Mouse (Mus musculus) forebrain, embryonic 14.5 days (tissue): ENCODE measurements around the gene Gstm3. TPM values are rescaled to one million over a fixed set of nuclear protein-coding genes. Genes with fewer than 3 reads are reported as not detected.
"Not testable (repeated sequence)": the region's sequence is repeated elsewhere in the genome, so short reads cannot be mapped to it uniquely, and the experiment has no call there.

Source experiments
- ATAC-seq: fragments of 200-750 bp; cut with Nextera tagmentation; 2 replicates; pipeline ENCODE4 v1.8.0; 2017; ENCODE audit warnings: mild to moderate bottlenecking, moderate library complexity
- DNase-seq: peaks from one replicate; pipeline ENCODE4 v3.0.0-alpha.2; 2015; ENCODE audit warnings: low spot score
- H3K27ac ChIP-seq: fragments of 300-500 bp; sonication (generic); 2 replicates; pipeline ENCODE4 v1.5.1; 2014; ENCODE audit warnings: low read depth, mild to moderate bottlenecking, control low read depth, low read length, moderate library complexity
- H3K27me3 ChIP-seq: fragments of 300-500 bp; sonication (generic); replicated peaks from 2 replicates; pipeline ENCODE4 v1.6.1; 2014; ENCODE audit warnings: low read length, control low read depth, mixed read lengths; ENCODE audit not compliant: control insufficient read depth, insufficient read depth
- H3K36me3 ChIP-seq: fragments of 300-500 bp; sonication (generic); 2 replicates; pipeline ENCODE4 v1.6.1; 2014; ENCODE audit warnings: low read length, control low read depth; ENCODE audit not compliant: control insufficient read depth, insufficient read depth
- H3K4me1 ChIP-seq: fragments of 300-500 bp; sonication (generic); 2 replicates; pipeline ENCODE4 v1.6.1; 2014; ENCODE audit warnings: antibody characterized with exemption, low read length, control low read depth; ENCODE audit not compliant: control insufficient read depth, insufficient read depth
- H3K4me2 ChIP-seq: fragments of 300-500 bp; sonication (generic); 2 replicates; pipeline ENCODE4 v1.6.1; 2014; ENCODE audit warnings: mild to moderate bottlenecking, control low read depth, low read length
- H3K4me3 ChIP-seq: fragments of 300-500 bp; sonication (generic); 2 replicates; pipeline ENCODE4 v1.5.1; 2014; ENCODE audit warnings: low read depth, low read length, control low read depth
- H3K9ac ChIP-seq: fragments of 300-500 bp; sonication (generic); 2 replicates; pipeline ENCODE4 v1.6.1; 2014; ENCODE audit warnings: mild to moderate bottlenecking, low read length, control low read depth, moderate library complexity
- H3K9me3 ChIP-seq: fragments of 300-500 bp; sonication (generic); replicated peaks from 2 replicates; pipeline ENCODE4 v1.6.1; 2016; ENCODE audit warnings: low read length, control low read depth, mixed read lengths; ENCODE audit not compliant: control insufficient read depth
- WGBS: fragments of 180-500 bp; shearing (Covaris S2); extraction: QIAGEN DNeasy Blood & Tissue Kit; methylation state at CpG from one replicate; pipeline ENCODE4 v1.1.7; 2014; 5-methylcytosine and 5-hydroxymethylcytosine counted together
- polyA plus RNA-seq: library from polyadenylated mRNA; unstranded; fragments of >200 nt; fragmentation: Nextera tagmentation; extraction: Ambion mirVana; gene quantifications from 2 replicates; pipeline ENCODE4 v1.2.1, GENCODE M21; 2014

Gstm3 gene
- polyA plus RNA-seq, 1 experiment from 2014 or later = not detected

DNA sequence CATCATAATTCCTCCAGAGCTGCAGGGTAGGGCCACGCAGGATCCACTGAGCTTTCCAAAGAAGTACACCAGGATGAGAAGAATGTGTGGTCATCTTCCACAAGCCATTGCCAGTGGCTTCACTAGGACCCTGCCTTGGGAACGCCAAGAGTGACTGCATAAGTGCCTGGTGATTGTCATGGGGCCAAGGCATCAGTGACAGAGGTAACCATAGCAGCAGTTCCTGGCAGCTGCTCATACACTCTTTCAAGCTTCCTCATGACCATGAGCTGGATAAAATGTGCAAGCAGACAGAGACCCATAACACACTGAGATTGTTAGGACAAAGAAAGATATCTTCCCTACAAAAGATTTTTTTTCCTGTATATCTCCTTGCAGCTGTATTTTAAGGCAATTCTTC, 41.2 kb upstream of the Gstm3 start:
- ATAC-seq (no peak), DNase-seq (peak; percentile 42)
- Histone ChIP-seq H3K9ac (no peak overlapping the region), H3K4me2 (no peak overlapping the region), H3K27me3 (no peaks in the 10 kb centered on the region), H3K4me3 (no peak overlapping the region), H3K36me3 (no peaks in the 10 kb centered on the region), H3K4me1 (0 out of 2 replicates have a peak, but pooled peaks cover 3% of the 10 kb centered on the region), H3K9me3 (no peaks in the 10 kb centered on the region), H3K27ac (no peak overlapping the region)
- WGBS = 72% methylated on average over 2 of the region's 2 CpGs

DNA sequence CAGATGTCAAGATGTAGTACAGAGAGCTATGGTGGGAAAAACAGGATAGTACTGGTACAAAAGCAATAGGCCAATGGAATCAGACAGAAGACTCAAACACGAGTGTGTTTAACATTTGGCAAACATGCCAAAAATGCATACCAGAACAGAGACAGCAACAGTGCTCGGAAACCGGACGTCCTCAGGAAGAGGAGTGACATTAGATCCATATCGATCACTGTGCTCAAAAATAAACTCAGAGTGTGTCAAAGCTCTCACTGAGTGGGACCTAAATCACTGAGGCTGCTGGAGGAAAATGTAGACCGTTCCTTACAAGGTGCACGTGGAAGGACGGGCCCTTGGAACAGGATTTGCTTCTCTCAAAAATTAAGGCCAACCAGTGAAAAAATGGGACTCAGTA, 32.9 kb upstream of the Gstm3 start:
- H3K4me1 ChIP-seq = no peaks in the 10 kb centered on the region
- no peak overlapping the region for H3K4me2 ChIP-seq
- DNase-seq = no peak
- no peaks in the 10 kb centered on the region for H3K9me3 ChIP-seq
- no peak for ATAC-seq
- H3K36me3 ChIP-seq = no peaks in the 10 kb centered on the region
- no peak overlapping the region for H3K27ac ChIP-seq
- WGBS = 83% methylated on average over 8 of the region's 8 CpGs
- no peaks in the 10 kb centered on the region for H3K27me3 ChIP-seq
- H3K4me3 ChIP-seq = no peak overlapping the region
- no peak overlapping the region for H3K9ac ChIP-seq

DNA sequence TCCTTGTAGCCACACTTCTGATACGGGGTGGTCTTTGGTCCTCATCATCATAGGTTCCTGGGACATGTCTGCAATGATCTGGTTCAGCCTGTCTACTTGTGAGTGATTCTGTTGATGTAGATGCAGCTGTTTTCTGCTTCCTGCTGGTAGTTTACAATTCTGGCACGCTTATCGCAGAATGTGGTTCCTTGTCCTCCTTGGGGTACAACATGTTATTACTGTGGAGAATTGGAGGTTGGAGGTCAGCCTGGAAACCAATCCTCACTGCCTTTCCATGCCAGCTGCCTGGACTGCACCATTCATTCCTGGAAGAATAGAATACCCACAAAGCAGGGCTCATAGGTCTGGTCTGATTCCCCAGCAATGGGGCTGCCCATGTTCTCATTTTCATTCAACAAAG, 30.4 kb upstream of the Gstm3 start:
- Histone ChIP-seq H3K4me3 (no peak overlapping the region), H3K27ac (no peak overlapping the region), H3K27me3 (no peaks in the 10 kb centered on the region), H3K9me3 (no peaks in the 10 kb centered on the region), H3K4me2 (no peak overlapping the region), H3K4me1 (no peaks in the 10 kb centered on the region), H3K9ac (no peak overlapping the region), H3K36me3 (no peaks in the 10 kb centered on the region)
- WGBS = 93% methylated on average over 3 of the region's 3 CpGs
- ATAC-seq (no peak), DNase-seq (no peak)

- no peaks in the 10 kb centered on the region for H3K4me1 ChIP-seq
- no peak for ATAC-seq
Measured at GRCm38 (mm10) chr3:107998591-107998990, 29.5 kb upstream of the Gstm3 start.

DNA sequence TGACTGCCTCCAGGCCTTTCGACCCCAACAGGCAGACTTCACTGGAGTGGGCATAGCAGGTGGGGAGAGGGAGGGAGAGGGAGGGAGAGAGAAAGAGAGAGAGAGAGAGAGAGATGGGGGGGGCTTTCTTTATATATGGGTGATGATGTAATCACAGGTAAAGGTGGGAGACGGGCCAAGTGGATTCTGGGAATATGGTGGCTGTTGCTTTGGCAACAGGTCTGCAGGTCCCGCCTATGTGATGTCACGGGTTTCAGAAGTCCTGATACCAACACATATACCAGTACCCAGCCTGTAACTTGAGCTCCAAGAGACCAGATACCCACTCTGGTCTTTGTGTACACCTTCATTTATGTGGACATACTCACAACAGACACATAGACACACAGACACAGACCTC, 27.5 kb upstream of the Gstm3 start:
- Histone ChIP-seq H3K9me3 (no peaks in the 10 kb centered on the region), H3K4me1 (no peaks in the 10 kb centered on the region), H3K9ac (no peak overlapping the region), H3K4me3 (no peak overlapping the region), H3K27ac (no peak overlapping the region), H3K27me3 (no peaks in the 10 kb centered on the region), H3K4me2 (no peak overlapping the region), H3K36me3 (no peaks in the 10 kb centered on the region)
- DNase-seq (no peak), ATAC-seq (no peak)
- 75% methylated on average over 4 of the region's 4 CpGs for WGBS

More at GRCm38 (mm10) chr3:107998591-107998990, 29.5 kb upstream of the Gstm3 start:
- H3K4me2 ChIP-seq = no peak overlapping the region
- H3K4me3 ChIP-seq = no peak overlapping the region
- 85% methylated on average over 3 of the region's 3 CpGs for WGBS
- H3K27me3 ChIP-seq = no peaks in the 10 kb centered on the region
- no peak overlapping the region for H3K27ac ChIP-seq
- H3K36me3 ChIP-seq = no peaks in the 10 kb centered on the region
- H3K9ac ChIP-seq = no peak overlapping the region
- H3K9me3 ChIP-seq = no peaks in the 10 kb centered on the region
- no peak for DNase-seq

DNA sequence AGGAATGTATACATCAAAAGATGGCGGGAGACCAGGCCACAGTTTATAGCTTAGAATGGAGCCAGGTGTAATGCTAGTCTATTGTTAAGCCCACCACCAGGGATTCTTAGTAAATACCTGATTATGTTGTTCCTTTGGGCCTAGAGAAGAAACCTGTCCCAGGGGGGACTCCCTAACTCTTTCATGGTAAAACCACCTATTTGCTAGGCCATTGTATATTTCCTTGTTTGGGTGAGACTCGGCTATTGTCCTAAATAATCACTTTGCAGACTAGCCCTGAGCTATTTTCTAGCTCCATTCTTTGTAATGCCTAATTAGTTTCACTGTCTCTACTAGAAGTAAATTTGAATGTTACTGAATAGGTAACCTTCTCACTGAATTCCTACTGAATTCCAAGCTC, 26.9 kb upstream of the Gstm3 start:
- 40% methylated on average over 2 of the region's 2 CpGs for WGBS
- not testable (repeated sequence) for H3K27ac ChIP-seq, H3K4me1 ChIP-seq, H3K9me3 ChIP-seq, H3K36me3 ChIP-seq, H3K4me3 ChIP-seq, DNase-seq, H3K9ac ChIP-seq, H3K27me3 ChIP-seq, H3K4me2 ChIP-seq, ATAC-seq

DNA sequence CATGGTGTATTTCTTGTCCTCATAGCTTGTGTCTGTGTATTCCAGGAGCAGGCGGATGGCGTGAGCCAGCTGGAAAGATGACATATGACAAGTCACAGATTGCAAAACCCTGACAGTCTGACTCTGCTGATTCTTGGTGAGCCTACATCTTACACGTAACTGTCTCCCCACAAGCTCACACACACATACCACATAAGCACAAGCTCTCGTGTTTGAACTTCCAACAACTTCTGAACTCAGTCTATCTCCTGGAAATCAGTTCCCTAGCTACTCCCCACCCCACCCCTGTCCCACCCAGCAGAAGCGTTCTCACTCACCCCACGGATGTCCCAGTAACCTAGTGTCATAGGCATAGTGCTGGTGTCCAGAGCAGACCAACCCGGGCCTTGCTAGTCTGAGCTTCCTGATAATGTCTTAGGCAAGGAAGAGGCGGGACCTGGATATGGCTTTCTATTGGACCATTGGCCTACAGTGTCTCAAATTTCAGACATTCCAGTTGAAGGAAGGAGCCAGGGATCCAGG, 17.0 kb upstream of the Gstm3 start, which contains the start of gene Gstm2:
Gene Gstm2, minus strand, starts transcription at position 413 of the 522 bp plus-strand sequence.
- WGBS = 72% methylated on average over 8 of the region's 8 CpGs
- H3K4me3 ChIP-seq = no peak within 1 kb of the TSS
- ATAC-seq (no peak), DNase-seq (no peak)
- H3K4me2 ChIP-seq = no peak within 1 kb of the TSS
- no peak within 1 kb of the TSS for H3K9ac ChIP-seq
- no peaks in the 10 kb centered on the region for H3K27me3 ChIP-seq
- H3K27ac ChIP-seq = no peak within 1 kb of the TSS
- H3K4me1 ChIP-seq = no peaks in the 10 kb centered on the region
- H3K36me3 ChIP-seq = no peaks in the 10 kb centered on the region
- no peaks in the 10 kb centered on the region for H3K9me3 ChIP-seq

DNA sequence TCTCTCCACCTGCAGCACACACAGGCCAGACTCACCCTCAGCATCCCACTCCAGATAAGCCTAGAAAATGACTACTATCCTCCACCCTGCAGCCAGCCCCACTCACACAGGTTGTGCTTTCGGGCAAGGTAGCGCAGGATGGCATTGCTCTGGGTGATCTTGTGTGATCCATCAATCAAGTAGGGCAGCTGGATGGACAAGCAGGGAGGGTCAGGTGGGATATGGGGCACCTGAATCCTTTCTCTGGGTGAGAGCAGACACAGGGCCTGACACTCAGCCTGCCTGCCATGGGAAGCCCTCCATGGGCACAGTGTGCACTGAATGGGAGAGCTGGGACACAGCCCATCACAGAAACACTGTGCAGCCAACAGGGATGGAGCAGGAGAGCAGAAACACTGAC, 16.1 kb upstream of the Gstm3 start:
- not testable (repeated sequence) for ATAC-seq, H3K9ac ChIP-seq, H3K4me3 ChIP-seq, H3K27me3 ChIP-seq, H3K9me3 ChIP-seq, H3K4me2 ChIP-seq, H3K4me1 ChIP-seq, H3K36me3 ChIP-seq, H3K27ac ChIP-seq, DNase-seq
- 94% methylated on average over 2 of the region's 2 CpGs for WGBS

- Histone ChIP-seq H3K36me3 (no peaks in the 10 kb centered on the region), H3K4me1 (no peaks in the 10 kb centered on the region), H3K27ac (no peak overlapping the region), H3K9me3 (no peaks in the 10 kb centered on the region), H3K4me3 (no peak overlapping the region), H3K9ac (no peak overlapping the region), H3K4me2 (no peak overlapping the region), H3K27me3 (no peaks in the 10 kb centered on the region)
- ATAC-seq (no peak), DNase-seq (no peak)
- 88% methylated on average over 5 of the region's 5 CpGs for WGBS
Measured at GRCm38 (mm10) chr3:107984471-107984870, 15.4 kb upstream of the Gstm3 start.
